Mouse (Mus musculus) C2C12 (cell line): Measurements from ENCODE around the gene A430005L14Rik.

ENCODE experiments used
- CEBPB ChIP-seq: IDR thresholded peaks from one replicate; pipeline ENCODE4 v1.6.1; 2011; ENCODE audit warnings: low read depth, mild to moderate bottlenecking, control low read depth, moderate library complexity
- CTCF ChIP-seq: IDR thresholded peaks from one replicate; pipeline ENCODE4 v1.5.1; 2011; ENCODE audit not compliant: control insufficient read depth, insufficient read depth, insufficient read length

GRCm38 (mm10) chr4:153951150-153951549, 5.9 kb upstream of the A430005L14Rik start:
- TF ChIP-seq CEBPB (no peak), CTCF (no peak)
